Mouse (Mus musculus): Measurements from ENCODE around the gene Masp1.

DNA sequence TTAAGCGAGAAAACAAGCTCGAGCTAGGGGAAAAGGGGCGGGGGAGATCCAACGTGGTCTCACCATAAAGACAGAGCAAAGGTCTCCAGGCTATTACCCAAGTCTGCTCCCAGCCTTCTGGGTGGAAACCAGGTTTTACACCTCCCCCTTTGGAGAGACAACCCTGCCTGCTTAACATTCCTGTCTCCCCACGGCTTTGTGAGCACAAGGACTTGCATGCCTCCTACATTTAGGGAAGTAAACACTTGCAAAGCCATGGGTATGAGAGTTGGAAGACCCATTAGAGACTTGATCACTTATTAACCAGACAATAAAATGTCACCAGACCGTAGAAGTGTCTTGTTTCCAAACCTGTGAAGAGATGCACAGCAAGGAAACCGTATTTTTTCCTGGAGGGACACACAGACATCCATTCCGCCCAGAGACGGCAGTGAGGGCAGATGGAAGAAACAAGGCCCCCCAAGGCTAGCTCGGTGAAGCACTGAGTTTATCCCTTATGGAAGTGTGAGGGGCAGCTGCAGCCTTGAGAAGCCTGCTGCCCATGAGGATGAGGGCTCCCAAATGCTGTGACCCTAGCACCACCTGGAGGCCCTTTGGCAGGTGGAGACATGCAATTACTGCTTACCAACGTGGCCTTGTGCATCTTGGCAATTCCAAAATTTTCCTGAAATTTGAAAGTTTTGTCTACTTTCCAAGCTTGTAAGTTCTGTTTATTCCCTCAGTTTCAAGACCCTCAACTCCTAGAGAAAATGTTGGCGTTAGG is 83.0 kb downstream of the Masp1 start:
- TF ChIP-seq GATA1 (IDR thresholded peaks at IDR 0.05; ENCODE audit: low read length) (no peak), TAL1 (IDR thresholded peaks at IDR 0.05; ENCODE audit: low read length) (no peak)

Measured in erythroblast, embryonic 14.5 days (primary cell).